Mouse (Mus musculus): ENCODE results near the gene Tradd.
A peak's percentile ranks its signal among the peaks of the same experiment; 100 is the strongest.
"Not testable (repeated sequence)": the region's sequence is repeated elsewhere in the genome, so short reads cannot be mapped to it uniquely, and the experiment has no call there.

The Tradd gene

GRCm38 (mm10) chr8:105235206-105235605 is 29.2 kb downstream of the Tradd start:
- no peak for DNase-seq

- DNase-seq, result no peak
Measured at GRCm38 (mm10) chr8:105233126-105233935, 31.1 kb downstream of the Tradd start.

GRCm38 (mm10) chr8:105232321-105232693 is 32.1 kb downstream of the Tradd start:
- not testable (repeated sequence) for DNase-seq

- no peak for DNase-seq
Measured at GRCm38 (mm10) chr8:105231503-105232320, 32.7 kb downstream of the Tradd start.

GRCm38 (mm10) chr8:105225917-105226316 is 38.5 kb downstream of the Tradd start:
- no peak for DNase-seq

GRCm38 (mm10) chr8:105225272-105225593 is 39.2 kb downstream of the Tradd start:
- no peak for DNase-seq

GRCm38 (mm10) chr8:105224413-105225271 is 39.8 kb downstream of the Tradd start, which contains the start of gene D230025D16Rik:
Gene D230025D16Rik (plus strand): TSS chr8:105225145.
- peak; percentile 95 for DNase-seq

GRCm38 (mm10) chr8:105223850-105224249 is 40.6 kb downstream of the Tradd start:
- no peak for DNase-seq

GRCm38 (mm10) chr8:105217926-105218522 is 46.4 kb downstream of the Tradd start:
- no peak for DNase-seq

- no peak for DNase-seq
Measured at GRCm38 (mm10) chr8:105214104-105214503, 50.3 kb downstream of the Tradd start.

GRCm38 (mm10) chr8:105209153-105210110 is 55.0 kb downstream of the Tradd start:
- DNase-seq, result no peak

All from right cerebral cortex, postnatal 14 days (tissue).